8 mouse cellular contexts compared by ENCODE assay signal in genomic region chr8:71707874-71708273, GRCm38 (mm10). TPM values are rescaled to one million over a fixed set of nuclear protein-coding genes. Genes with fewer than 3 reads are reported as not detected.
DNase-seq lines count a peak whose midpoint lies in the region; ATAC-seq and TF ChIP-seq lines count a peak whose summit lies in the region.

No protein-coding gene starts in this region.

- H3K36me3 ChIP-seq in forebrain, postnatal 0 days (ENCODE audit: insufficient read depth), result peaks cover 31% of the 10 kb centered on the region
- H3K36me3 ChIP-seq in forebrain, embryonic 10.5 days (replicated peaks), result 0 out of 2 replicates have a peak, but pooled peaks cover 5% of the 10 kb centered on the region
- H3K36me3 ChIP-seq in midbrain, embryonic 14.5 days (ENCODE audit: control insufficient read depth, insufficient read depth, low read length), result peaks cover 36% of the 10 kb centered on the region
- peaks cover 20% of the 10 kb centered on the region for H3K36me3 ChIP-seq in midbrain, embryonic 16.5 days (ENCODE audit: control insufficient read depth, insufficient read depth, low read length)
- H3K36me3 ChIP-seq in liver, embryonic 13.5 days, result peaks cover 15% of the 10 kb centered on the region; the same call in 1 of the 2 replicates
- H3K36me3 ChIP-seq in small intestine, adult 2 months (ENCODE audit: control insufficient read depth, insufficient read depth, low read length), result no peaks in the 10 kb centered on the region

- WGBS in forebrain, postnatal 0 days, result 39% methylated on average over 8 of the region's 8 CpGs
- 34% methylated on average over 8 of the region's 8 CpGs for WGBS in forebrain, embryonic 10.5 days
- 39% methylated on average over 8 of the region's 8 CpGs for WGBS in midbrain, embryonic 14.5 days
- WGBS in midbrain, embryonic 16.5 days, result 37% methylated on average over 8 of the region's 8 CpGs
- WGBS in liver, embryonic 13.5 days (ENCODE audit: insufficient replicate concordance), result 30% methylated on average over 8 of the region's 8 CpGs
- 51% methylated on average over 8 of the region's 8 CpGs for WGBS in small intestine, adult 2 months

- TF ChIP-seq CTCF in forebrain, postnatal 0 days (IDR thresholded peaks at IDR 0.05; ENCODE audit: low read depth), result peak; percentile 75
- TF ChIP-seq CTCF in brain, embryonic 14.5 days (IDR thresholded peaks at IDR 0.05; ENCODE audit: borderline replicate concordance, extremely low read depth, insufficient read depth, insufficient read length), result peak; percentile 76
- peak; percentile 71; the same call in 1 of the 2 replicates for TF ChIP-seq CTCF in small intestine, adult 2 months (IDR thresholded peaks at IDR 0.05; ENCODE audit: extremely low read depth, insufficient read length, insufficient replicate concordance, low read depth, low read length)

- H3K9ac ChIP-seq in forebrain, postnatal 0 days, result no peak overlapping the region
- H3K9ac ChIP-seq in midbrain, embryonic 14.5 days (replicated peaks; ENCODE audit: low read length), result no peak overlapping the region
- H3K9ac ChIP-seq in midbrain, embryonic 16.5 days (ENCODE audit: low read depth, low read length), result no peak overlapping the region
- H3K9ac ChIP-seq in liver, embryonic 13.5 days, result no peak overlapping the region

- intact Hi-C loops in gastrocnemius, postnatal 36 days (cut with DNase I), result no loop called here

- TF ChIP-seq POLR2A in brain, embryonic 14.5 days (IDR thresholded peaks at IDR 0.05; ENCODE audit: borderline replicate concordance, extremely low read depth, insufficient read depth, insufficient read length, poor library complexity, severe bottlenecking), result no peak
- TF ChIP-seq POLR2A in small intestine, adult 2 months (IDR thresholded peaks at IDR 0.05; ENCODE audit: low read depth, low read length), result no peak

- no peaks in the 10 kb centered on the region for H3K9me3 ChIP-seq in forebrain, postnatal 0 days (ENCODE audit: low read length)
- no peaks in the 10 kb centered on the region for H3K9me3 ChIP-seq in forebrain, embryonic 10.5 days
- no peaks in the 10 kb centered on the region for H3K9me3 ChIP-seq in midbrain, embryonic 14.5 days (ENCODE audit: control insufficient read depth, low read length)
- no peaks in the 10 kb centered on the region for H3K9me3 ChIP-seq in midbrain, embryonic 16.5 days (replicated peaks; ENCODE audit: control insufficient read depth, low read length, poor library complexity, severe bottlenecking)
- H3K9me3 ChIP-seq in liver, embryonic 13.5 days (replicated peaks), result no peaks in the 10 kb centered on the region

- no peak overlapping the region for H3K4me3 ChIP-seq in forebrain, postnatal 0 days (ENCODE audit: low read depth, low read length)
- H3K4me3 ChIP-seq in forebrain, embryonic 10.5 days, result no peak overlapping the region
- H3K4me3 ChIP-seq in midbrain, embryonic 14.5 days (replicated peaks; ENCODE audit: low read depth, low read length), result no peak overlapping the region
- no peak overlapping the region for H3K4me3 ChIP-seq in midbrain, embryonic 16.5 days (ENCODE audit: low read depth, low read length)
- no peak overlapping the region for H3K4me3 ChIP-seq in liver, embryonic 13.5 days (replicated peaks)
- no peak overlapping the region for H3K4me3 ChIP-seq in small intestine, adult 2 months (ENCODE audit: low read depth, low read length)

- H3K4me2 ChIP-seq in forebrain, postnatal 0 days (ENCODE audit: low read depth), result no peak overlapping the region
- no peak overlapping the region for H3K4me2 ChIP-seq in midbrain, embryonic 14.5 days (ENCODE audit: low read length)
- H3K4me2 ChIP-seq in midbrain, embryonic 16.5 days (ENCODE audit: low read length), result no peak overlapping the region
- no peak overlapping the region for H3K4me2 ChIP-seq in liver, embryonic 13.5 days

- 0 out of 2 replicates have a peak, but pooled peaks have one; percentile 6 for ATAC-seq in forebrain, postnatal 0 days
- no peak for ATAC-seq in midbrain, embryonic 14.5 days (ENCODE audit: low FRiP score, low TSS enrichment)
- no peak for ATAC-seq in midbrain, embryonic 16.5 days
- ATAC-seq in liver, embryonic 13.5 days (ENCODE audit: low read depth), result no peak

- H3K27ac ChIP-seq in forebrain, postnatal 0 days (ENCODE audit: low read depth, low read length), result no peak overlapping the region
- H3K27ac ChIP-seq in forebrain, embryonic 10.5 days, result no peak overlapping the region
- H3K27ac ChIP-seq in midbrain, embryonic 14.5 days (replicated peaks; ENCODE audit: low read depth, low read length), result no peak overlapping the region
- no peak overlapping the region for H3K27ac ChIP-seq in midbrain, embryonic 16.5 days (ENCODE audit: low read length)
- no peak overlapping the region for H3K27ac ChIP-seq in liver, embryonic 13.5 days
- H3K27ac ChIP-seq in small intestine, adult 2 months (ENCODE audit: insufficient read depth, low read depth, low read length), result no peak overlapping the region

- peak; percentile 70 for DNase-seq in forebrain, postnatal 0 days
- DNase-seq in forebrain, embryonic 10.5 days (ENCODE audit: extremely low spot score, low spot score), result no peak
- DNase-seq in midbrain, embryonic 14.5 days, result peak; percentile 71
- DNase-seq in brain, embryonic 14.5 days (ENCODE audit: low read depth), result peak; percentile 65
- DNase-seq in liver, embryonic 13.5 days, result peak; percentile 48
- DNase-seq in gastrocnemius, postnatal 36 days, result no peak

- no peaks in the 10 kb centered on the region; the same call in 1 of the 2 replicates for H3K4me1 ChIP-seq in forebrain, postnatal 0 days (ENCODE audit: insufficient read depth)
- H3K4me1 ChIP-seq in forebrain, embryonic 10.5 days, result peaks cover 12% of the 10 kb centered on the region
- H3K4me1 ChIP-seq in midbrain, embryonic 14.5 days (ENCODE audit: control insufficient read depth, insufficient read depth, low read length), result peaks cover 7% of the 10 kb centered on the region; the same call in 1 of the 2 replicates
- peaks cover 5% of the 10 kb centered on the region; the same call in 1 of the 2 replicates for H3K4me1 ChIP-seq in midbrain, embryonic 16.5 days (ENCODE audit: control insufficient read depth, insufficient read depth, low read length)
- peaks cover 38% of the 10 kb centered on the region for H3K4me1 ChIP-seq in liver, embryonic 13.5 days (replicated peaks)
- peaks cover 6% of the 10 kb centered on the region for H3K4me1 ChIP-seq in small intestine, adult 2 months (ENCODE audit: control insufficient read depth, insufficient read depth, insufficient read length, low read length)

- H3K27me3 ChIP-seq in forebrain, postnatal 0 days (ENCODE audit: insufficient read depth, low read length), result peaks cover 2% of the 10 kb centered on the region
- peaks cover 90% of the 10 kb centered on the region for H3K27me3 ChIP-seq in forebrain, embryonic 10.5 days (ENCODE audit: poor library complexity, severe bottlenecking)
- peaks cover 6% of the 10 kb centered on the region; the same call in 1 of the 2 replicates for H3K27me3 ChIP-seq in midbrain, embryonic 14.5 days (ENCODE audit: control insufficient read depth, insufficient read depth, low read length)
- H3K27me3 ChIP-seq in midbrain, embryonic 16.5 days (ENCODE audit: control insufficient read depth, insufficient read depth, low read depth, low read length), result peaks cover 1% of the 10 kb centered on the region
- peaks cover 26% of the 10 kb centered on the region for H3K27me3 ChIP-seq in liver, embryonic 13.5 days
- H3K27me3 ChIP-seq in small intestine, adult 2 months (ENCODE audit: control insufficient read depth, insufficient read depth, low read length), result no peaks in the 10 kb centered on the region

RNA-seq across cellular contexts. Expression of gene B3gnt3, which starts 6.3 kb away (rescaled TPM):
- total RNA-seq in forebrain, postnatal 0 days (2014; rRNA removed), result 0.24 and 0.92 TPM in 2 replicates
- polyA plus RNA-seq in forebrain, postnatal 0 days (2015; fragmentation: Nextera tagmentation; extraction: Ambion mirVana), result 0.44 and 0.49 TPM in 2 replicates
- polyA plus RNA-seq in forebrain, embryonic 10.5 days (2016; fragmentation: Nextera tagmentation; extraction: Ambion mirVana), result 0.41 and 0.69 TPM in 2 replicates
- polyA plus RNA-seq in midbrain, embryonic 14.5 days (2014; fragmentation: Nextera tagmentation; extraction: Ambion mirVana), result 0.11 and 0.20 TPM in 2 replicates
- polyA plus RNA-seq in midbrain, embryonic 16.5 days (2015; fragmentation: Nextera tagmentation; extraction: Ambion mirVana), result 0.20 and 0.50 TPM in 2 replicates
- polyA plus RNA-seq in brain, embryonic 14.5 days (2012; rRNA removed), result 0.45 and 0.46 TPM in 2 replicates
- 3.5 and 3.7 TPM in 2 replicates for polyA plus RNA-seq in liver, embryonic 13.5 days (2015; fragmentation: Nextera tagmentation; extraction: Ambion mirVana)
- polyA plus RNA-seq in small intestine, adult 2 months (2012; rRNA removed), result 180 and 195 TPM in 2 replicates
- 1 to 10 TPM; 2.1 to 2.6 TPM for total RNA-seq in gastrocnemius, postnatal 36 days (2021)

RNA-seq across cellular contexts. Expression of gene Fcho1, which starts 17.6 kb away (rescaled TPM):
- 97.2 and 101 TPM in 2 replicates for total RNA-seq in forebrain, postnatal 0 days (2014; rRNA removed)
- 62.4 and 68.7 TPM in 2 replicates for polyA plus RNA-seq in forebrain, postnatal 0 days (2015; fragmentation: Nextera tagmentation; extraction: Ambion mirVana)
- 12.6 and 13.2 TPM in 2 replicates for polyA plus RNA-seq in forebrain, embryonic 10.5 days (2016; fragmentation: Nextera tagmentation; extraction: Ambion mirVana)
- 66.5 and 74.6 TPM in 2 replicates for polyA plus RNA-seq in midbrain, embryonic 14.5 days (2014; fragmentation: Nextera tagmentation; extraction: Ambion mirVana)
- 88.4 and 107 TPM in 2 replicates for polyA plus RNA-seq in midbrain, embryonic 16.5 days (2015; fragmentation: Nextera tagmentation; extraction: Ambion mirVana)
- 146 and 203 TPM in 2 replicates for polyA plus RNA-seq in brain, embryonic 14.5 days (2012; rRNA removed)
- 16.6 and 16.9 TPM in 2 replicates for polyA plus RNA-seq in liver, embryonic 13.5 days (2015; fragmentation: Nextera tagmentation; extraction: Ambion mirVana)
- 11.9 and 20.1 TPM in 2 replicates for polyA plus RNA-seq in small intestine, adult 2 months (2012; rRNA removed)
- total RNA-seq in gastrocnemius, postnatal 36 days (2021), result 1 to 10 TPM in 1 of 2 experiments, not detected in 1; 1.4 TPM

RNA-seq across cellular contexts. Expression of gene Insl3, which starts 18.9 kb away (rescaled TPM):
- 1.6 and 1.8 TPM in 2 replicates for total RNA-seq in forebrain, postnatal 0 days (2014; rRNA removed)
- 0.36 and 1.4 TPM in 2 replicates for polyA plus RNA-seq in forebrain, postnatal 0 days (2015; fragmentation: Nextera tagmentation; extraction: Ambion mirVana)
- 0.26 TPM in 1 of 2 replicates, not detected in the other for polyA plus RNA-seq in forebrain, embryonic 10.5 days (2016; fragmentation: Nextera tagmentation; extraction: Ambion mirVana)
- 0.89 TPM in 1 of 2 replicates, not detected in the other for polyA plus RNA-seq in midbrain, embryonic 14.5 days (2014; fragmentation: Nextera tagmentation; extraction: Ambion mirVana)
- 1.4 TPM in 1 of 2 replicates, not detected in the other for polyA plus RNA-seq in midbrain, embryonic 16.5 days (2015; fragmentation: Nextera tagmentation; extraction: Ambion mirVana)
- polyA plus RNA-seq in brain, embryonic 14.5 days (2012; rRNA removed), result 0.60 and 1.1 TPM in 2 replicates
- polyA plus RNA-seq in liver, embryonic 13.5 days (2015; fragmentation: Nextera tagmentation; extraction: Ambion mirVana), result 0.67 and 1.1 TPM in 2 replicates
- polyA plus RNA-seq in small intestine, adult 2 months (2012; rRNA removed), result 9.1 and 30.2 TPM in 2 replicates
- total RNA-seq in gastrocnemius, postnatal 36 days (2021), result 1 to 10 TPM; 1.0 to 1.2 TPM

RNA-seq across cellular contexts. Expression of gene Jak3, which starts 31.8 kb away (rescaled TPM):
- total RNA-seq in forebrain, postnatal 0 days (2014; rRNA removed), result 5.2 and 7.3 TPM in 2 replicates
- polyA plus RNA-seq in forebrain, postnatal 0 days (2015; fragmentation: Nextera tagmentation; extraction: Ambion mirVana), result 2.8 and 4.4 TPM in 2 replicates
- 2.5 and 3.0 TPM in 2 replicates for polyA plus RNA-seq in forebrain, embryonic 10.5 days (2016; fragmentation: Nextera tagmentation; extraction: Ambion mirVana)
- polyA plus RNA-seq in midbrain, embryonic 14.5 days (2014; fragmentation: Nextera tagmentation; extraction: Ambion mirVana), result 2.5 and 3.6 TPM in 2 replicates
- polyA plus RNA-seq in midbrain, embryonic 16.5 days (2015; fragmentation: Nextera tagmentation; extraction: Ambion mirVana), result 4.7 and 5.4 TPM in 2 replicates
- polyA plus RNA-seq in brain, embryonic 14.5 days (2012; rRNA removed), result 3.7 and 5.1 TPM in 2 replicates
- 5.7 and 6.1 TPM in 2 replicates for polyA plus RNA-seq in liver, embryonic 13.5 days (2015; fragmentation: Nextera tagmentation; extraction: Ambion mirVana)
- polyA plus RNA-seq in small intestine, adult 2 months (2012; rRNA removed), result 14.3 and 20.3 TPM in 2 replicates
- total RNA-seq in gastrocnemius, postnatal 36 days (2021), result 1 to 10 TPM; 1.8 TPM

RNA-seq across cellular contexts. Expression of gene Unc13a, which starts 36.3 kb away (rescaled TPM):
- total RNA-seq in forebrain, postnatal 0 days (2014; rRNA removed), result 84.8 and 89.2 TPM in 2 replicates
- polyA plus RNA-seq in forebrain, postnatal 0 days (2015; fragmentation: Nextera tagmentation; extraction: Ambion mirVana), result 14.2 and 18.8 TPM in 2 replicates
- polyA plus RNA-seq in forebrain, embryonic 10.5 days (2016; fragmentation: Nextera tagmentation; extraction: Ambion mirVana), result 2.9 and 3.3 TPM in 2 replicates
- polyA plus RNA-seq in midbrain, embryonic 14.5 days (2014; fragmentation: Nextera tagmentation; extraction: Ambion mirVana), result 17.4 and 18.9 TPM in 2 replicates
- 23.5 and 29.0 TPM in 2 replicates for polyA plus RNA-seq in midbrain, embryonic 16.5 days (2015; fragmentation: Nextera tagmentation; extraction: Ambion mirVana)
- polyA plus RNA-seq in brain, embryonic 14.5 days (2012; rRNA removed), result 84.9 and 86.4 TPM in 2 replicates
- 0.20 TPM in 2 replicates for polyA plus RNA-seq in liver, embryonic 13.5 days (2015; fragmentation: Nextera tagmentation; extraction: Ambion mirVana)
- 1.6 TPM in 2 replicates for polyA plus RNA-seq in small intestine, adult 2 months (2012; rRNA removed)
- not detected for total RNA-seq in gastrocnemius, postnatal 36 days (2021)

Comparison
In these comparisons a context has a peak if more than half of its experiments do, and no peak if none do; other contexts are left out.
1. DNase-seq: peak in forebrain, postnatal 0 days (single experiment), midbrain, embryonic 14.5 days (single experiment), brain, embryonic 14.5 days (single experiment) and liver, embryonic 13.5 days (single experiment); none in forebrain, embryonic 10.5 days (single experiment) and gastrocnemius, postnatal 36 days (0 of 2).
2. RNA of gene B3gnt3, which starts 6.3 kb away (polyA plus RNA-seq): 180 to 195 TPM in small intestine, adult 2 months; 3.5 to 3.7 TPM in liver, embryonic 13.5 days, 0.45 to 0.46 TPM in brain, embryonic 14.5 days, 0.44 to 0.49 TPM in forebrain, postnatal 0 days, 0.41 to 0.69 TPM in forebrain, embryonic 10.5 days, 0.20 to 0.50 TPM in midbrain, embryonic 16.5 days and 0.11 to 0.20 TPM in midbrain, embryonic 14.5 days; every median in the first group is over 10 times any median in the second.
3. Peak in every context shown above with its lines, with median percentiles within 50 percentile points of each other: CTCF ChIP-seq.